Mouse (Mus musculus) cerebellum, postnatal 36 days (tissue): ENCODE measurements around the gene Paqr5.
A peak's percentile ranks its signal among the peaks of the same experiment; 100 is the strongest.

Experiments used
- DNase-seq, 2 experiments: peaks; one replicate each; pipeline ENCODE4 v3.0.0; 2021 to 2022; ENCODE audit warnings: mixed read lengths in 2 of 2

Paqr5 gene

GRCm38 (mm10) chr9:61908341-61908740 is 118.3 kb downstream of the Paqr5 start:
- DNase-seq, result no peak

GRCm38 (mm10) chr9:61907621-61908295 is 118.9 kb downstream of the Paqr5 start:
- DNase-seq, result no peak

GRCm38 (mm10) chr9:61906912-61907311 is 119.7 kb downstream of the Paqr5 start:
- peak in 1 of 2 experiments; percentile 14 for DNase-seq

- DNase-seq, result no peak
Measured at GRCm38 (mm10) chr9:61905576-61905975, 121.1 kb downstream of the Paqr5 start.

- no peak for DNase-seq
Measured at GRCm38 (mm10) chr9:61904201-61904600, 122.5 kb downstream of the Paqr5 start.
